Mouse (Mus musculus) limb, embryonic 12.5 days (tissue): ENCODE data around the gene Ccr1. TPM values are rescaled to one million over a fixed set of nuclear protein-coding genes. Genes with fewer than 3 reads are reported as not detected.
"Not testable (repeated sequence)": the region's sequence is repeated elsewhere in the genome, so short reads cannot be mapped to it uniquely, and the experiment has no call there.

Experiments
- ATAC-seq: fragments of 200-750 bp; cut with Nextera tagmentation; 2 replicates; pipeline ENCODE4 v1.8.0; 2017; ENCODE audit warnings: low read depth, moderate TSS enrichment; ENCODE audit not compliant: insufficient number of reproducible peaks, insufficient read depth, low FRiP score, low TSS enrichment
- H3K27ac ChIP-seq: fragments of 300-500 bp; sonication (generic); 2 replicates; pipeline ENCODE4 v1.5.1; 2016; ENCODE audit warnings: mild to moderate bottlenecking, moderate library complexity
- H3K27me3 ChIP-seq: fragments of 300-500 bp; sonication (generic); 2 replicates; pipeline ENCODE4 v1.6.1; 2016; ENCODE audit warnings: mild to moderate bottlenecking, moderate library complexity
- H3K36me3 ChIP-seq: fragments of 300-500 bp; sonication (generic); 2 replicates; pipeline ENCODE4 v1.6.1; 2016; ENCODE audit warnings: mild to moderate bottlenecking, moderate library complexity
- H3K4me1 ChIP-seq: fragments of 300-500 bp; sonication (generic); replicated peaks from 2 replicates; pipeline ENCODE4 v1.6.1; 2016
- H3K4me2 ChIP-seq: fragments of 300-500 bp; sonication (generic); 2 replicates; pipeline ENCODE4 v1.6.1; 2016; ENCODE audit warnings: mild to moderate bottlenecking, moderate library complexity
- H3K4me3 ChIP-seq: fragments of 300-500 bp; sonication (generic); replicated peaks from 2 replicates; pipeline ENCODE4 v1.5.1; 2016; ENCODE audit warnings: mild to moderate bottlenecking
- H3K9ac ChIP-seq: fragments of 300-500 bp; sonication (generic); replicated peaks from 2 replicates; pipeline ENCODE4 v1.6.1; 2016; ENCODE audit warnings: mild to moderate bottlenecking, moderate library complexity
- H3K9me3 ChIP-seq: fragments of 300-500 bp; sonication (generic); 2 replicates; pipeline ENCODE4 v1.6.1; 2016; ENCODE audit warnings: mild to moderate bottlenecking, moderate library complexity
- whole genome bisulfite sequencing: fragments of 180-500 bp; shearing (Covaris S2); methylation state at CpG from one replicate; pipeline ENCODE4 v1.1.7; 2016; 5-methylcytosine and 5-hydroxymethylcytosine counted together
- polyA plus RNA-seq: library from polyadenylated mRNA; unstranded; fragments of >200 nt; fragmentation: Nextera tagmentation; extraction: Ambion mirVana; gene quantifications from 2 replicates; pipeline ENCODE4 v1.2.1, GENCODE M21; 2016

Ccr1 gene
- polyA plus RNA-seq, 1 experiment from 2014 or later: 1.5 TPM

GRCm38 (mm10) chr9:123982720-123983119 lies 14.2 kb upstream of the Ccr1 start:
- WGBS: 78% methylated on average over 1 of the region's 1 CpGs
- no peak overlapping the region for H3K9ac ChIP-seq
- no peak for ATAC-seq
- no peaks in the 10 kb centered on the region for H3K4me1 ChIP-seq
- H3K27ac ChIP-seq: no peak overlapping the region
- no peaks in the 10 kb centered on the region for H3K36me3 ChIP-seq
- H3K4me3 ChIP-seq: no peak overlapping the region
- no peak overlapping the region for H3K4me2 ChIP-seq
- no peaks in the 10 kb centered on the region for H3K27me3 ChIP-seq
- no peaks in the 10 kb centered on the region for H3K9me3 ChIP-seq

- no peaks in the 10 kb centered on the region for H3K4me1 ChIP-seq
- no peaks in the 10 kb centered on the region for H3K36me3 ChIP-seq
- no peak overlapping the region for H3K9ac ChIP-seq
- H3K4me3 ChIP-seq: no peak overlapping the region
- no peaks in the 10 kb centered on the region for H3K9me3 ChIP-seq
- H3K27ac ChIP-seq: no peak overlapping the region
- WGBS: 77% methylated on average over 4 of the region's 4 CpGs
- ATAC-seq: no peak
- no peak overlapping the region for H3K4me2 ChIP-seq
- no peaks in the 10 kb centered on the region for H3K27me3 ChIP-seq
Measured at GRCm38 (mm10) chr9:123981909-123982308, 13.4 kb upstream of the Ccr1 start.

- H3K4me3 ChIP-seq, H3K9me3 ChIP-seq, H3K4me2 ChIP-seq, H3K9ac ChIP-seq, ATAC-seq, H3K36me3 ChIP-seq, H3K27ac ChIP-seq, H3K27me3 ChIP-seq, H3K4me1 ChIP-seq: not testable (repeated sequence)
- WGBS: no CpG with 5 or more reads among the region's 3 CpGs
Measured at GRCm38 (mm10) chr9:123980858-123981475, 12.5 kb upstream of the Ccr1 start.

GRCm38 (mm10) chr9:123978308-123978707 lies 9.8 kb upstream of the Ccr1 start, which contains the start of gene Ccr1l1:
Gene Ccr1l1 (minus strand): TSS chr9:123978408.
- no peaks in the 10 kb centered on the region for H3K4me1 ChIP-seq
- H3K9ac ChIP-seq: no peak within 1 kb of the TSS
- no peak within 1 kb of the TSS for H3K4me2 ChIP-seq
- H3K36me3 ChIP-seq: no peaks in the 10 kb centered on the region
- WGBS: 83% methylated on average over 1 of the region's 1 CpGs
- no peaks in the 10 kb centered on the region for H3K27me3 ChIP-seq
- no peak within 1 kb of the TSS for H3K27ac ChIP-seq
- H3K9me3 ChIP-seq: no peaks in the 10 kb centered on the region
- H3K4me3 ChIP-seq: no peak within 1 kb of the TSS
- no peak for ATAC-seq

GRCm38 (mm10) chr9:123976876-123977663 lies 8.6 kb upstream of the Ccr1 start:
- 84% methylated on average over 9 of the region's 9 CpGs for WGBS
- no peak overlapping the region for H3K4me2 ChIP-seq
- H3K27ac ChIP-seq: no peak overlapping the region
- H3K36me3 ChIP-seq: no peaks in the 10 kb centered on the region
- no peaks in the 10 kb centered on the region for H3K4me1 ChIP-seq
- H3K9me3 ChIP-seq: no peaks in the 10 kb centered on the region
- no peak overlapping the region for H3K4me3 ChIP-seq
- no peak for ATAC-seq
- no peak overlapping the region for H3K9ac ChIP-seq
- H3K27me3 ChIP-seq: no peaks in the 10 kb centered on the region

GRCm38 (mm10) chr9:123975630-123976029 lies 7.1 kb upstream of the Ccr1 start:
- WGBS: 72% methylated on average over 2 of the region's 2 CpGs
- Histone ChIP-seq H3K4me3 (no peak overlapping the region), H3K27ac (no peak overlapping the region), H3K4me1 (no peaks in the 10 kb centered on the region), H3K36me3 (no peaks in the 10 kb centered on the region), H3K27me3 (no peaks in the 10 kb centered on the region), H3K9me3 (no peaks in the 10 kb centered on the region), H3K4me2 (no peak overlapping the region), H3K9ac (no peak overlapping the region)
- ATAC-seq: no peak

- ATAC-seq, H3K36me3 ChIP-seq, H3K9ac ChIP-seq, H3K27ac ChIP-seq, H3K27me3 ChIP-seq, H3K9me3 ChIP-seq, H3K4me3 ChIP-seq, H3K4me2 ChIP-seq, H3K4me1 ChIP-seq: not testable (repeated sequence)
- 91% methylated on average over 1 of the region's 4 CpGs for WGBS
Measured at GRCm38 (mm10) chr9:123966858-123967495, 1.5 kb downstream of the Ccr1 start.

- 81% methylated on average over 3 of the region's 3 CpGs for WGBS
- H3K9ac ChIP-seq: no peak overlapping the region
- H3K27ac ChIP-seq: no peak overlapping the region
- ATAC-seq: no peak
- H3K4me1 ChIP-seq: no peaks in the 10 kb centered on the region
- no peak overlapping the region for H3K4me2 ChIP-seq
- no peak overlapping the region for H3K4me3 ChIP-seq
- H3K9me3 ChIP-seq: no peaks in the 10 kb centered on the region
- no peaks in the 10 kb centered on the region for H3K27me3 ChIP-seq
- H3K36me3 ChIP-seq: no peaks in the 10 kb centered on the region
Measured at GRCm38 (mm10) chr9:123964776-123965175, 3.7 kb downstream of the Ccr1 start.

- Histone ChIP-seq H3K27me3 (no peaks in the 10 kb centered on the region), H3K4me2 (no peak overlapping the region), H3K27ac (no peak overlapping the region), H3K9ac (no peak overlapping the region), H3K4me3 (no peak overlapping the region), H3K9me3 (no peaks in the 10 kb centered on the region), H3K36me3 (no peaks in the 10 kb centered on the region), H3K4me1 (no peaks in the 10 kb centered on the region)
- 83% methylated on average over 1 of the region's 1 CpGs for WGBS
- ATAC-seq: no peak
Measured at GRCm38 (mm10) chr9:123960161-123960560, 8.3 kb downstream of the Ccr1 start.

- Histone ChIP-seq H3K9ac (no peak overlapping the region), H3K27ac (no peak overlapping the region), H3K36me3 (no peaks in the 10 kb centered on the region), H3K27me3 (no peaks in the 10 kb centered on the region), H3K4me1 (no peaks in the 10 kb centered on the region), H3K9me3 (no peaks in the 10 kb centered on the region), H3K4me3 (no peak overlapping the region), H3K4me2 (no peak overlapping the region)
- no peak for ATAC-seq
- WGBS: 83% methylated on average over 3 of the region's 3 CpGs
Measured at GRCm38 (mm10) chr9:123957911-123958413, 10.5 kb downstream of the Ccr1 start.

- Histone ChIP-seq H3K36me3 (no peaks in the 10 kb centered on the region), H3K27ac (no peak overlapping the region), H3K27me3 (no peaks in the 10 kb centered on the region), H3K4me3 (no peak overlapping the region), H3K4me1 (no peaks in the 10 kb centered on the region), H3K9ac (no peak overlapping the region), H3K9me3 (no peaks in the 10 kb centered on the region), H3K4me2 (no peak overlapping the region)
- WGBS: 77% methylated on average over 1 of the region's 1 CpGs
- no peak for ATAC-seq
Measured at GRCm38 (mm10) chr9:123956892-123957291, 11.6 kb downstream of the Ccr1 start.
